Mouse (Mus musculus): ENCODE data around the gene Zbtb32. TPM values are rescaled to one million over a fixed set of nuclear protein-coding genes. Genes with fewer than 3 reads are reported as not detected.
A peak's percentile ranks its signal among the peaks of the same experiment; 100 is the strongest.

Gene Zbtb32
- total and polyA plus RNA-seq, 3 experiments, result 20.1 to 32.8 TPM; not detected in 1

DNA sequence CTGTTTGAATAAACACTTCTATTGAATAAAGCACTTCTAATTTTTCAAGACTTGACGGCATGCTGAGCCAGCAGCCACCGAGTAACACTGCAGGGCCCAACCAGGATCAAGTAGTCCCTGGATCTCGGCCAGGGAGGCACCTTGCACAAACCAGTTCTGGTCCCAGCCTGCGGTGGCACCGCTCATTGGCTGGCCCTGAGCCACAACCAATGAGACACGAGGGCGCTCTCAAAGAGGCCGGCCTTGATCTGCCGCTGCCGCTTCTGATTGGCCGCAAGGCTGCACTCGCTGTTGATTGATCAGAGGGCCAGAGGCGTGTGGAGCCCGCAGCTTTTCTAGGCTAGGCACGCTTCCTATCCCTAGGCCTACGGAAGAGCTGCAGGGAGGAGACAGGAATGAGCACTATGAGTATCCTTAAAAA lies 1.2 kb upstream of the Zbtb32 start (continued):
- TF ChIP-seq JUND (IDR thresholded peaks at IDR 0.05; ENCODE audit: low read depth, low read length) (no peak), MAX (IDR thresholded peaks at IDR 0.05; ENCODE audit: low read length) (peak; percentile 65), TAL1 (IDR thresholded peaks at IDR 0.05; ENCODE audit: low read length) (no peak)

- Histone ChIP-seq H3K9ac (ENCODE audit: control insufficient read depth, low read depth, low read length, poor library complexity, severe bottlenecking) (no peak overlapping the region), H3K36me3 (ENCODE audit: control insufficient read depth in 1 of 2, insufficient read depth in 2 of 2, low read length in 2 of 2) (peaks cover 0 to 11% of the 10 kb centered on the region in 2 experiments; a peak in 2 of 4 replicates), H3K27me3 (ENCODE audit: control insufficient read depth in 1 of 2, insufficient read depth in 2 of 2, low read length in 2 of 2) (no peaks in the 10 kb centered on the region), H3K4me3 (ENCODE audit: control insufficient read depth in 1 of 2, insufficient read depth in 1 of 2, low read depth in 2 of 2, low read length in 2 of 2) (no peak overlapping the region), H3K79me2 (ENCODE audit: control insufficient read depth, insufficient read depth, low read length, poor library complexity) (no peaks in the 10 kb centered on the region; the same call in 1 of the 2 replicates), H3K9me3 (replicated peaks; ENCODE audit: insufficient read depth, low read length) (no peaks in the 10 kb centered on the region), H3K4me1 (ENCODE audit: control insufficient read depth in 1 of 2, insufficient read depth in 2 of 2, low read length in 2 of 2) (peaks cover 7 to 29% of the 10 kb centered on the region in 2 experiments; a peak in 3 of 4 replicates), H3K27ac (ENCODE audit: control insufficient read depth, low read depth, low read length) (no peak overlapping the region)
- no peak for DNase-seq (ENCODE audit: low read depth, low spot score)
- TF ChIP-seq MAFK (IDR thresholded peaks at IDR 0.05; ENCODE audit: borderline replicate concordance, low read depth, low read length), result no peak
- no peak for TF ChIP-seq ZNF384 (IDR thresholded peaks at IDR 0.05; ENCODE audit: low read depth, low read length)
These were observed 1.9 kb downstream of the Zbtb32 start for GRCm38 (mm10) chr7:30596811-30597210.

- H3K27me3 ChIP-seq (ENCODE audit: control insufficient read depth in 1 of 2, insufficient read depth in 2 of 2, low read length in 2 of 2), result no peaks in the 10 kb centered on the region
- no peak overlapping the region for H3K27ac ChIP-seq (ENCODE audit: control insufficient read depth, low read depth, low read length)
- H3K4me1 ChIP-seq (ENCODE audit: control insufficient read depth in 1 of 2, insufficient read depth in 2 of 2, low read length in 2 of 2), result peaks cover 7 to 35% of the 10 kb centered on the region in 2 experiments; a peak in 3 of 4 replicates
- H3K79me2 ChIP-seq (ENCODE audit: control insufficient read depth, insufficient read depth, low read length, poor library complexity), result peaks cover 1% of the 10 kb centered on the region
- H3K9ac ChIP-seq (ENCODE audit: control insufficient read depth, low read depth, low read length, poor library complexity, severe bottlenecking), result no peak overlapping the region
- H3K36me3 ChIP-seq (ENCODE audit: control insufficient read depth in 1 of 2, insufficient read depth in 2 of 2, low read length in 2 of 2), result peaks cover 0 to 13% of the 10 kb centered on the region in 2 experiments; a peak in 2 of 4 replicates
- TF ChIP-seq NELFE (IDR thresholded peaks at IDR 0.05; ENCODE audit: low read depth, low read length), result no peak
- TF ChIP-seq CHD1 (IDR thresholded peaks at IDR 0.05; ENCODE audit: low read depth, low read length), result no peak
- no peak for TF ChIP-seq ZC3H11A (IDR thresholded peaks at IDR 0.05; ENCODE audit: low read depth, low read length)
- no peak for TF ChIP-seq BHLHE40 (IDR thresholded peaks at IDR 0.05; ENCODE audit: borderline replicate concordance, low read depth, low read length)
- TF ChIP-seq GABPA (IDR thresholded peaks at IDR 0.05; ENCODE audit: low read depth, low read length), result no peak
- no peak for TF ChIP-seq ZNF384 (IDR thresholded peaks at IDR 0.05; ENCODE audit: low read depth, low read length)
- no peak for TF ChIP-seq ZMIZ1 (IDR thresholded peaks at IDR 0.05; ENCODE audit: low read depth, low read length)
- no peak for TF ChIP-seq MXI1 (IDR thresholded peaks at IDR 0.05; ENCODE audit: low read depth, low read length)
- no peak for TF ChIP-seq MAFK (IDR thresholded peaks at IDR 0.05; ENCODE audit: borderline replicate concordance, low read depth, low read length)
- TF ChIP-seq NRF1 (IDR thresholded peaks at IDR 0.05; ENCODE audit: insufficient read depth, low read depth, low read length, poor library complexity, severe bottlenecking), result no peak
- TF ChIP-seq HCFC1 (IDR thresholded peaks at IDR 0.05; ENCODE audit: low read depth, low read length), result no peak
- no peak for TF ChIP-seq UBTF (IDR thresholded peaks at IDR 0.05; ENCODE audit: borderline replicate concordance, insufficient read depth, low read depth, low read length)
- no peak for TF ChIP-seq MEF2A (IDR thresholded peaks at IDR 0.05; ENCODE audit: extremely low read depth, insufficient replicate concordance, low read depth, low read length, poor library complexity, severe bottlenecking)
- TF ChIP-seq SMC3 (IDR thresholded peaks at IDR 0.05; ENCODE audit: low read depth, low read length), result no peak
- no peak for TF ChIP-seq GATA1 (IDR thresholded peaks at IDR 0.05; ENCODE audit: low read depth, low read length)
- TF ChIP-seq TAL1 (IDR thresholded peaks at IDR 0.05; ENCODE audit: low read length), result no peak
- TF ChIP-seq TCF12 (IDR thresholded peaks at IDR 0.05; ENCODE audit: low read depth, low read length), result no peak
- TF ChIP-seq POLR2A (IDR thresholded peaks at IDR 0.05; ENCODE audit: control insufficient read depth in 1 of 2, insufficient read depth in 1 of 2, low read depth in 1 of 2, low read length in 2 of 2, poor library complexity in 1 of 2), result no peak
- TF ChIP-seq KAT2A (conservative IDR thresholded peaks at IDR 0.05; ENCODE audit: low read depth, low read length), result no peak
- TF ChIP-seq POLR2AphosphoS2 (IDR thresholded peaks at IDR 0.05; ENCODE audit: low read length), result no peak
- DNase-seq (ENCODE audit: low read depth, low spot score), result no peak
- no peaks in the 10 kb centered on the region for H3K9me3 ChIP-seq (replicated peaks; ENCODE audit: insufficient read depth, low read length)
- no peak overlapping the region for H3K4me3 ChIP-seq (ENCODE audit: control insufficient read depth in 1 of 2, insufficient read depth in 1 of 2, low read depth in 2 of 2, low read length in 2 of 2)
These were observed 2.6 kb downstream of the Zbtb32 start for GRCm38 (mm10) chr7:30596093-30596492.
